Mouse (Mus musculus) midbrain, embryonic 15.5 days (tissue): ENCODE data around the gene Rpsa. TPM values are rescaled to one million over a fixed set of nuclear protein-coding genes. Genes with fewer than 3 reads are reported as not detected.
"Not testable (repeated sequence)": the region's sequence is repeated elsewhere in the genome, so short reads cannot be mapped to it uniquely, and the experiment has no call there.

Source experiments
- ATAC-seq: fragments of 200-750 bp; cut with Nextera tagmentation; replicated peaks from 2 replicates; pipeline ENCODE4 v1.8.0; 2017; ENCODE audit warnings: moderate TSS enrichment
- H3K27ac ChIP-seq: fragments of 300-500 bp; sonication (generic); 2 replicates; pipeline ENCODE4 v1.5.1; 2015; ENCODE audit warnings: mild to moderate bottlenecking, inconsistent platforms
- H3K27me3 ChIP-seq: fragments of 300-500 bp; sonication (generic); replicated peaks from 2 replicates; pipeline ENCODE4 v1.6.1; 2015; ENCODE audit warnings: inconsistent platforms
- H3K36me3 ChIP-seq: fragments of 300-500 bp; sonication (generic); replicated peaks from 2 replicates; pipeline ENCODE4 v1.6.1; 2015; ENCODE audit warnings: inconsistent platforms
- H3K4me1 ChIP-seq: fragments of 300-500 bp; sonication (generic); 2 replicates; pipeline ENCODE4 v1.6.1; 2015; ENCODE audit warnings: inconsistent platforms
- H3K4me2 ChIP-seq: fragments of 300-500 bp; sonication (generic); 2 replicates; pipeline ENCODE4 v1.6.1; 2015; ENCODE audit warnings: inconsistent platforms, mild to moderate bottlenecking, moderate library complexity
- H3K4me3 ChIP-seq: fragments of 300-500 bp; sonication (generic); 2 replicates; pipeline ENCODE4 v1.5.1; 2015; ENCODE audit warnings: mild to moderate bottlenecking, inconsistent platforms
- H3K9ac ChIP-seq: fragments of 300-500 bp; sonication (generic); 2 replicates; pipeline ENCODE4 v1.6.1; 2015; ENCODE audit warnings: mild to moderate bottlenecking, inconsistent platforms
- H3K9me3 ChIP-seq: fragments of 300-500 bp; sonication (generic); 2 replicates; pipeline ENCODE4 v1.6.1; 2016; ENCODE audit warnings: inconsistent platforms
- WGBS: fragments of 180-500 bp; shearing (Covaris S2); methylation state at CpG from one replicate; pipeline ENCODE4 v1.1.7; 2015; ENCODE audit warnings: mixed read lengths; 5-methylcytosine and 5-hydroxymethylcytosine counted together
- polyA plus RNA-seq: library from polyadenylated mRNA; unstranded; fragments of >200 nt; fragmentation: Nextera tagmentation; extraction: Ambion mirVana; gene quantifications from 2 replicates; pipeline ENCODE4 v1.2.1, GENCODE M21; 2015

Gene Rpsa
- polyA plus RNA-seq, 1 experiment from 2014 or later, result 917 TPM

- Histone ChIP-seq H3K9ac (no peak overlapping the region), H3K27me3 (no peaks in the 10 kb centered on the region), H3K4me2 (no peak overlapping the region), H3K27ac (no peak overlapping the region), H3K9me3 (no peaks in the 10 kb centered on the region), H3K4me3 (no peak overlapping the region), H3K4me1 (no peaks in the 10 kb centered on the region), H3K36me3 (no peaks in the 10 kb centered on the region)
- 91% methylated on average over 13 of the region's 13 CpGs for WGBS
- ATAC-seq, result no peak
Measured at GRCm38 (mm10) chr9:120093701-120094100, 33.8 kb upstream of the Rpsa start.

- WGBS, result 82% methylated on average over 7 of the region's 7 CpGs
- H3K9me3 ChIP-seq, result no peaks in the 10 kb centered on the region
- no peak overlapping the region for H3K4me2 ChIP-seq
- H3K4me3 ChIP-seq, result no peak overlapping the region
- H3K4me1 ChIP-seq, result no peaks in the 10 kb centered on the region
- no peak overlapping the region for H3K9ac ChIP-seq
- H3K27ac ChIP-seq, result no peak overlapping the region
- no peak for ATAC-seq
- no peaks in the 10 kb centered on the region for H3K27me3 ChIP-seq
- no peaks in the 10 kb centered on the region for H3K36me3 ChIP-seq
Measured at GRCm38 (mm10) chr9:120095886-120096285, 31.6 kb upstream of the Rpsa start.

GRCm38 (mm10) chr9:120098682-120099081 is 28.8 kb upstream of the Rpsa start:
- ATAC-seq, result no peak
- no peak overlapping the region for H3K4me2 ChIP-seq
- no peak overlapping the region for H3K9ac ChIP-seq
- 24% methylated on average over 7 of the region's 7 CpGs for WGBS
- H3K27ac ChIP-seq, result no peak overlapping the region
- 0 out of 2 replicates have a peak, but pooled peaks cover 3% of the 10 kb centered on the region for H3K9me3 ChIP-seq
- no peaks in the 10 kb centered on the region for H3K27me3 ChIP-seq
- H3K4me1 ChIP-seq, result no peaks in the 10 kb centered on the region
- no peak overlapping the region for H3K4me3 ChIP-seq
- H3K36me3 ChIP-seq, result no peaks in the 10 kb centered on the region

GRCm38 (mm10) chr9:120099304-120099703 is 28.2 kb upstream of the Rpsa start:
- Histone ChIP-seq H3K36me3 (no peaks in the 10 kb centered on the region), H3K4me2 (no peak overlapping the region), H3K9me3 (0 out of 2 replicates have a peak, but pooled peaks cover 3% of the 10 kb centered on the region), H3K4me3 (no peak overlapping the region), H3K9ac (no peak overlapping the region), H3K4me1 (no peaks in the 10 kb centered on the region), H3K27me3 (no peaks in the 10 kb centered on the region), H3K27ac (no peak overlapping the region)
- WGBS, result 88% methylated on average over 8 of the region's 8 CpGs
- no peak for ATAC-seq

GRCm38 (mm10) chr9:120101165-120101564 is 26.3 kb upstream of the Rpsa start:
- H3K9me3 ChIP-seq, result 0 out of 2 replicates have a peak, but pooled peaks cover 3% of the 10 kb centered on the region
- no peak overlapping the region for H3K27ac ChIP-seq
- H3K9ac ChIP-seq, result no peak overlapping the region
- no peak overlapping the region for H3K4me2 ChIP-seq
- no peak overlapping the region for H3K4me3 ChIP-seq
- no peaks in the 10 kb centered on the region for H3K27me3 ChIP-seq
- no peak for ATAC-seq
- 93% methylated on average over 2 of the region's 2 CpGs for WGBS
- H3K36me3 ChIP-seq, result no peaks in the 10 kb centered on the region
- H3K4me1 ChIP-seq, result no peaks in the 10 kb centered on the region

- not testable (repeated sequence) for H3K9me3 ChIP-seq, H3K9ac ChIP-seq, H3K4me1 ChIP-seq, H3K27ac ChIP-seq, H3K4me2 ChIP-seq, H3K27me3 ChIP-seq, H3K36me3 ChIP-seq, ATAC-seq, H3K4me3 ChIP-seq
- WGBS, result 93% methylated on average over 12 of the region's 12 CpGs
Measured at GRCm38 (mm10) chr9:120108953-120109352, 18.5 kb upstream of the Rpsa start.

GRCm38 (mm10) chr9:120110211-120111018 is 17.1 kb upstream of the Rpsa start, which contains the start of gene Slc25a38:
Slc25a38 (plus strand) TSS chr9:120110374.
- Histone ChIP-seq H3K9me3 (no peaks in the 10 kb centered on the region), H3K4me2 (peak within 1 kb of the TSS; percentile 49), H3K4me1 (peaks cover 7% of the 10 kb centered on the region), H3K27ac (peak within 1 kb of the TSS; percentile 97), H3K4me3 (peak within 1 kb of the TSS; percentile 97), H3K27me3 (no peaks in the 10 kb centered on the region), H3K9ac (peak within 1 kb of the TSS; percentile 88), H3K36me3 (no peaks in the 10 kb centered on the region)
- ATAC-seq, result peak; percentile 99
- under 1% methylated on average over 61 of the region's 62 CpGs for WGBS

- peak overlapping the region; percentile 88; the same call in 1 of the 2 replicates for H3K9ac ChIP-seq
- no peak for ATAC-seq
Measured at GRCm38 (mm10) chr9:120111156-120111945, 16.1 kb upstream of the Rpsa start.

GRCm38 (mm10) chr9:120112472-120112871 is 15.0 kb upstream of the Rpsa start:
- Histone ChIP-seq H3K27me3 (no peaks in the 10 kb centered on the region), H3K9me3 (no peaks in the 10 kb centered on the region), H3K4me3 (no peak overlapping the region), H3K27ac (no peak overlapping the region), H3K4me2 (no peak overlapping the region), H3K36me3 (0 out of 2 replicates have a peak, but pooled peaks cover 7% of the 10 kb centered on the region), H3K9ac (no peak overlapping the region), H3K4me1 (peaks cover 7% of the 10 kb centered on the region)
- ATAC-seq, result no peak
- 94% methylated on average over 6 of the region's 6 CpGs for WGBS

More at GRCm38 (mm10) chr9:120111156-120111945, 16.1 kb upstream of the Rpsa start:
- H3K4me3 ChIP-seq, result peak overlapping the region; percentile 97
- WGBS, result 81% methylated on average over 15 of the region's 15 CpGs
- peak overlapping the region; percentile 49 for H3K4me2 ChIP-seq
- H3K9me3 ChIP-seq, result no peaks in the 10 kb centered on the region
- peak overlapping the region; percentile 97 for H3K27ac ChIP-seq
- 0 out of 2 replicates have a peak, but pooled peaks cover under 1% of the 10 kb centered on the region for H3K36me3 ChIP-seq
- H3K4me1 ChIP-seq, result peaks cover 7% of the 10 kb centered on the region
- H3K27me3 ChIP-seq, result no peaks in the 10 kb centered on the region

- H3K36me3 ChIP-seq, result peaks cover 14% of the 10 kb centered on the region; the same call in 1 of the 2 replicates
- no peak overlapping the region for H3K9ac ChIP-seq
- no peaks in the 10 kb centered on the region for H3K9me3 ChIP-seq
- H3K4me1 ChIP-seq, result peaks cover 7% of the 10 kb centered on the region
- no peak overlapping the region for H3K4me3 ChIP-seq
- no peak overlapping the region for H3K27ac ChIP-seq
- 87% methylated on average over 7 of the region's 7 CpGs for WGBS
- no peaks in the 10 kb centered on the region for H3K27me3 ChIP-seq
- no peak overlapping the region for H3K4me2 ChIP-seq
- no peak for ATAC-seq
Measured at GRCm38 (mm10) chr9:120113456-120113855, 14.0 kb upstream of the Rpsa start.

- Histone ChIP-seq H3K36me3 (peaks cover 15% of the 10 kb centered on the region; the same call in 1 of the 2 replicates), H3K4me2 (no peak overlapping the region), H3K27me3 (no peaks in the 10 kb centered on the region), H3K4me1 (peaks cover 7% of the 10 kb centered on the region), H3K9ac (no peak overlapping the region), H3K4me3 (no peak overlapping the region), H3K9me3 (no peaks in the 10 kb centered on the region), H3K27ac (no peak overlapping the region)
- ATAC-seq, result no peak
- 91% methylated on average over 17 of the region's 17 CpGs for WGBS
Measured at GRCm38 (mm10) chr9:120114051-120114788, 13.3 kb upstream of the Rpsa start.

- no peak overlapping the region for H3K9ac ChIP-seq
- 93% methylated on average over 2 of the region's 2 CpGs for WGBS
Measured at GRCm38 (mm10) chr9:120114789-120115151, 12.7 kb upstream of the Rpsa start.

More at GRCm38 (mm10) chr9:120114789-120115151, 12.7 kb upstream of the Rpsa start:
- ATAC-seq, result no peak
- H3K4me2 ChIP-seq, result no peak overlapping the region
- no peak overlapping the region for H3K27ac ChIP-seq
- peaks cover 7% of the 10 kb centered on the region for H3K4me1 ChIP-seq
- peaks cover 18% of the 10 kb centered on the region; the same call in 1 of the 2 replicates for H3K36me3 ChIP-seq
- H3K4me3 ChIP-seq, result no peak overlapping the region
- H3K9me3 ChIP-seq, result no peaks in the 10 kb centered on the region
- no peaks in the 10 kb centered on the region for H3K27me3 ChIP-seq
